Mouse (Mus musculus) ES-Bruce4 (cell line): Measurements from ENCODE around the gene Bmp5. TPM values are rescaled to one million over a fixed set of nuclear protein-coding genes. Genes with fewer than 3 reads are reported as not detected.

Experiments
- H3K27ac ChIP-seq: 2 replicates; pipeline ENCODE4 v1.5.1; 2012; ENCODE audit warnings: low read length, inconsistent platforms; ENCODE audit not compliant: insufficient read depth
- H3K27me3 ChIP-seq: 2 replicates; pipeline ENCODE4 v1.6.1; 2012; ENCODE audit warnings: mild to moderate bottlenecking, low read length, inconsistent platforms; ENCODE audit not compliant: control insufficient read depth, poor library complexity, insufficient read depth, severe bottlenecking
- H3K36me3 ChIP-seq: 2 replicates; pipeline ENCODE4 v1.6.1; 2012; ENCODE audit warnings: inconsistent platforms, mild to moderate bottlenecking, low read length, moderate library complexity; ENCODE audit not compliant: control insufficient read depth, poor library complexity, insufficient read depth, severe bottlenecking
- H3K4me1 ChIP-seq: one replicate; pipeline ENCODE4 v1.8.1; 2011; ENCODE audit warnings: low read length; ENCODE audit not compliant: control insufficient read depth, insufficient read depth
- H3K4me3 ChIP-seq: 2 replicates; pipeline ENCODE4 v1.5.1; 2011; ENCODE audit warnings: low read depth, mild to moderate bottlenecking, low read length
- H3K9ac ChIP-seq: 2 replicates; pipeline ENCODE4 v1.6.1; 2012; ENCODE audit warnings: low read depth, mild to moderate bottlenecking, inconsistent platforms; ENCODE audit not compliant: poor library complexity, severe bottlenecking
- H3K9me3 ChIP-seq: replicated peaks from 2 replicates; pipeline ENCODE4 v1.6.1; 2012; ENCODE audit warnings: mild to moderate bottlenecking, low read length, inconsistent platforms; ENCODE audit not compliant: control insufficient read depth, poor library complexity, insufficient read depth, severe bottlenecking
- CTCF ChIP-seq: IDR thresholded peaks from one replicate; pipeline ENCODE4 v1.8.1; 2011; ENCODE audit warnings: low read depth, low read length
- EP300 ChIP-seq: IDR thresholded peaks from 2 replicates; pipeline ENCODE4 v1.6.1; 2011; ENCODE audit warnings: low read depth, low read length; ENCODE audit not compliant: insufficient read depth
- POLR2A ChIP-seq: IDR thresholded peaks from one replicate; pipeline ENCODE4 v1.8.1; 2011; ENCODE audit warnings: low read length; ENCODE audit not compliant: insufficient read depth
- polyA plus RNA-seq: library from polyadenylated mRNA; stranded (reverse); fragments of >200 nt; gene quantifications from 2 replicates; pipeline ENCODE4 v1.2.4, GENCODE M21; 2011; ENCODE audit warnings: low read depth; ENCODE audit not compliant: missing spikeins, insufficient read depth, insufficient read length

Bmp5 gene
- polyA plus RNA-seq, 1 experiment: 0.46 TPM

DNA sequence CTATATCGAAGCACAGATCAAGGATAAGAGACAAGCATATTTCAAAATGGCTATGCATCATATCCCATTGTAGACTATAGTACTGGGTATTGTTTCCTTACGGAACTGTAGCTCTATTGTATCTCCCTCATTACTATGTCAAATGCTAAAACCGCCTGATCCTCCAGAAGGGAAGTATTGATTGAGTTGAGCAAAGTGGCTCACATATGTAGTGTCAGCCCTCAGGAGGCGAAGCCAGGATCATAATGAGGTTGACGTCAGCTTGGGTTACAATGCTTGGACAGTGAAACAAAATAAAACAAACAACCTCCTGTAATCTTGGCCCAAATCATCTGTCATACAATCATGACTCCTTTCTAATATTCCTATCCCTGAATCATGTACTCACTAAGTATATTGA is 43.2 kb downstream of the Bmp5 start:
- no peaks in the 10 kb centered on the region for H3K36me3 ChIP-seq
- no peak overlapping the region for H3K9ac ChIP-seq
- TF ChIP-seq EP300: no peak
- TF ChIP-seq CTCF: no peak
- H3K4me1 ChIP-seq: no peaks in the 10 kb centered on the region
- no peak overlapping the region for H3K27ac ChIP-seq
- H3K9me3 ChIP-seq: no peaks in the 10 kb centered on the region
- H3K27me3 ChIP-seq: no peaks in the 10 kb centered on the region
- no peak overlapping the region for H3K4me3 ChIP-seq

DNA sequence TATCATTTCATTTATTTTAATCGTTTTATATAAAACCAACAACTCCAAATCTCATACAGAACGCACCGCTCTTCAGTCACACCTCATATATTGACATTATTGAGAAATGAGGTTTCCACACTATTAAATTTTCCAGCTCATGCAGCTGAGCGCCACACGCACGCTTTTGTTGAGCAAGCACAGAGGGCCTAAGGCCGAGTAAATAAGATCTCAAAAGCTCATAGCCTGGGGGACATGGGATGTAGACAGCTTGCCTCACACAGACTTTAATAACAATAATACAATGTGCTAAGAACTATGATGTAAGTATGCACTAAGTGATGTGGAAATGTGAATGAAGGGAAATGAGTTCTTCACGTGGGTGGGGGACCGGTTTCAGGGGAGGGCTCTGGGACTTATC is 57.3 kb downstream of the Bmp5 start:
- TF ChIP-seq EP300: no peak
- Histone ChIP-seq H3K27me3 (no peaks in the 10 kb centered on the region), H3K36me3 (no peaks in the 10 kb centered on the region), H3K9me3 (no peaks in the 10 kb centered on the region), H3K4me3 (no peak overlapping the region), H3K4me1 (no peaks in the 10 kb centered on the region), H3K27ac (no peak overlapping the region), H3K9ac (no peak overlapping the region)

DNA sequence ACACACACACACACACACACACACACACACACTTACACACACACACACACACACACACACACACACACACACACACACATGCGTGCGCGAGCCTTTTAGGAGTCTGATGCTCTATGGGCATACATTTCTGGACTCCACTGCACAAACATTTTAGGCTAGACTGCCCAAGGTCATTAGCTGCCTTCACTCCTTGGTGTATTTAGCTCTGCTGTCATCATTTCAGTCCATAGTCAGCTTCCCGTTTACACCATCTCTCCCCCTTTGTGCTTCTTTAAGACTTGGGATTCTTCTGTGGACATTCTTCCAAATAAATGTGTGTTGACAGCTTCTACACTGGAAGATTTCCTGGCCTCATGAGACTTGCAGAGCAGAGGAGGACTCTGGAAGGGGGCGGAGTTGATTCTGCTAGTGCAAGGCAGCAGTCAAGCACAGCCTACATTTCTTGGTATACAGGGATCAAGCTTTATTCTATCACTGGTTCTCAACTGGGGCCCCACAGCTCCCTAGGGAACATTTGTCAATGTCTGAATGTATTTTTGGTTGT is 58.1 kb downstream of the Bmp5 start:
- no peak for TF ChIP-seq POLR2A
- no peak for TF ChIP-seq CTCF
- TF ChIP-seq EP300: no peak
- H3K9ac ChIP-seq: no peak overlapping the region
- H3K9me3 ChIP-seq: no peaks in the 10 kb centered on the region
- no peaks in the 10 kb centered on the region for H3K27me3 ChIP-seq
- no peak overlapping the region for H3K4me3 ChIP-seq
- no peaks in the 10 kb centered on the region for H3K36me3 ChIP-seq
- no peak overlapping the region for H3K27ac ChIP-seq
- H3K4me1 ChIP-seq: no peaks in the 10 kb centered on the region

DNA sequence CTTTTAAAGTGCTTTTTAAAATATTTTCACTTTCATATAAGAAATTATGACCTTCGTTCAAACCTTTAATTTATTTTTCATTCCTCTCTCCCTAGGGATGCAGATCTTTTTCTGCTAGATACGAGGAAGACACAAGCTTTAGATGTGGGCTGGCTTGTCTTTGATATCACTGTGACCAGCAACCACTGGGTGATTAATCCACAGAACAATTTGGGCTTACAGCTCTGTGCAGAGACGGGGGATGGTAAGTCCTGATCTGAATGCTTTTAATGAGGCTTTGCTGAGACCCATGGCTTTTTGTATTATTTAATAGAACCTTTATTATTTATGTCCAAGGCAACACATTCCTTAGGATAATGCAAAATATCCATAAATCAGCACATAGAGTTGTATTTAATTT is 64.3 kb downstream of the Bmp5 start:
- no peaks in the 10 kb centered on the region for H3K9me3 ChIP-seq
- no peaks in the 10 kb centered on the region for H3K4me1 ChIP-seq
- H3K4me3 ChIP-seq: no peak overlapping the region
- no peak overlapping the region for H3K9ac ChIP-seq
- H3K27ac ChIP-seq: no peak overlapping the region
- TF ChIP-seq EP300 (no peak), POLR2A (no peak), CTCF (no peak)
- no peaks in the 10 kb centered on the region for H3K27me3 ChIP-seq
- H3K36me3 ChIP-seq: no peaks in the 10 kb centered on the region

DNA sequence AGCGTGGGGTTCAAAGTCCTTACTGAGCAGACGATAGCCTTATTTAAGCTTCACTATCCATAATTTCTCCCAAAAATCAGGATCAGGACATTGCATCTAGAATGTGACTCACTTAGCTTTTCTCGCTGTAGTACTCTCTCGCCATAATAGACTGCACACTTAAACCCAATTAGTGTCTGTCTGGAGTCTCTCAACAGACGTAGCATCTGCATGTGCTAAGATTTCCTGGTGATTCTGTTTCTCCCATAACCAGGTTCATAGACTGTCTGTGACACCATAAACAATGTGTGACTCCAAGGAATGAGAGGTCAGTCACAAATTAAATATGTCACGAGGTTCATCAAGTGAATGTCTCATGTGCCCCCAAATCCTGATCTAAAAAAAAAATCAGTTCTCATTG is 65.7 kb downstream of the Bmp5 start:
- H3K4me3 ChIP-seq: no peak overlapping the region
- no peak overlapping the region for H3K27ac ChIP-seq
- H3K4me1 ChIP-seq: no peaks in the 10 kb centered on the region
- H3K9me3 ChIP-seq: no peaks in the 10 kb centered on the region
- no peaks in the 10 kb centered on the region for H3K27me3 ChIP-seq
- TF ChIP-seq POLR2A (no peak), CTCF (no peak), EP300 (no peak)
- H3K9ac ChIP-seq: no peak overlapping the region
- no peaks in the 10 kb centered on the region for H3K36me3 ChIP-seq

DNA sequence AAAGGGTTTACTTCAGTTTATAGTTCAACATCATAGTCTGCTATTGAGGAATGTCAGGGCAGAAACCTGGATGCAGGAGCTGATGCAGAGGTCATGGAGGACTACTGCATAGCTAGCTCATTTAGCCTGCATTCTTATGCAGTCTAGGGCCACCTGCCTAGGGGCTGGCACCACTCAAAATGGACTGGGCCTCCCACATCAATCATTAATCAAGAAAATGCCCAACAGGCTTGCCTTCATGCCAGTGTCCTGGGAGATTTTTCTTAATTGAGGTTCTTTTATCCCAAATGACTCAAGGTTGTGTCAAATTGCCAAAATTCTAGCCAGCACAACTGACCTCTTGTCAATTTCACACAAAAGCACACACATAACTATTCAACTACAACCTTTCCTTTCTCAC is 70.8 kb downstream of the Bmp5 start:
- no peaks in the 10 kb centered on the region for H3K4me1 ChIP-seq

More for the DNA sequence above, 70.8 kb downstream of the Bmp5 start:
- no peak overlapping the region for H3K27ac ChIP-seq
- H3K4me3 ChIP-seq: no peak overlapping the region
- H3K27me3 ChIP-seq: no peaks in the 10 kb centered on the region
- TF ChIP-seq EP300 (no peak), POLR2A (no peak), CTCF (no peak)
- no peaks in the 10 kb centered on the region for H3K36me3 ChIP-seq
- no peaks in the 10 kb centered on the region for H3K9me3 ChIP-seq
- H3K9ac ChIP-seq: no peak overlapping the region
